Mouse (Mus musculus) liver, embryonic 14.5 days (tissue): ENCODE results near the gene Acvr1b.

ENCODE experiments used
- CTCF ChIP-seq: IDR thresholded peaks from 2 replicates; pipeline ENCODE4 v1.5.1; 2016; ENCODE audit warnings: antibody characterized with exemption, low read depth, control low read depth
- EP300 ChIP-seq: IDR thresholded peaks from 2 replicates; pipeline ENCODE4 v1.6.1; 2016; ENCODE audit warnings: antibody characterized with exemption, low read depth

- TF ChIP-seq CTCF (peak; percentile 56), EP300 (no peak)
Measured at GRCm38 (mm10) chr15:101198850-101199249, 25.0 kb downstream of the Acvr1b start.
